Mouse (Mus musculus): Measurements from ENCODE around the gene Ccdc85a.
A peak's percentile ranks its signal among the peaks of the same experiment; 100 is the strongest.
"Not testable (repeated sequence)": the region's sequence is repeated elsewhere in the genome, so short reads cannot be mapped to it uniquely, and the experiment has no call there.

Gene Ccdc85a

DNA sequence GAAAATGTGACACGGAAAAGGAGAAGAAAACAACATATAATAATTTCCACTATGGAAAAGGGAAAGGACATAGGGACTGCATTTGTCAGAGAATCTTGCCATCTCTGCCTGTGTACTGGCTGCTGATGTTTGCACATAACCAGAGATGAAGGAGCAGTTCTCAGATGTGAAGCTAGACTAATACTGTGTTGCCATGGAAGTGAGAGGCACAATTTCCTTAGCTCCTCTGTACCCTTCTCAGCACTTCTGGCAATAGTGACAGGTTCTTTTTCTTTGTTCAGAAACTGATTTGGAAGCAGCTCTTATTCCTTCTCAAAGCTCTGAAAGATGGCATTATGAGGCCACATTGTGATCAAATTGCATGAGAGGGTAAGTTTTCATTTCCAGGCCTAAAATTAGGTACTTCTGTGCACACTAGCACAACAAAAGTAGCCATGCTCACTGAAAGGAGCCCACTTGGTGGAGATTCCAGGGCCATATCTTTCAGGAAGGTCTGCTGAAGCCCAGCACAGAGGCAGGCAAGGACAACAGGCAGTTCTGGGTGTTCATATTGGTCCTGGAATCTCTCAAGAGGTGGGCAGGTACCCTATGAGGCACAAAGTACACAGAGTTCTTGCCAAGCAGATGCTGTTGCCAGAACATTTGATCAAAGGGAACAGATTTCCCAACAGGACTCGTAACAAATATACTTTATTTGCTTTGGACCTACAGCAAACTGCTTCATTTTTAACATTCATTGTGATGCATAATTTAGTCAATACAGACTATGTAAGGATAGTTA lies 161.5 kb downstream of the Ccdc85a start:
- DNase-seq: no peak

DNA sequence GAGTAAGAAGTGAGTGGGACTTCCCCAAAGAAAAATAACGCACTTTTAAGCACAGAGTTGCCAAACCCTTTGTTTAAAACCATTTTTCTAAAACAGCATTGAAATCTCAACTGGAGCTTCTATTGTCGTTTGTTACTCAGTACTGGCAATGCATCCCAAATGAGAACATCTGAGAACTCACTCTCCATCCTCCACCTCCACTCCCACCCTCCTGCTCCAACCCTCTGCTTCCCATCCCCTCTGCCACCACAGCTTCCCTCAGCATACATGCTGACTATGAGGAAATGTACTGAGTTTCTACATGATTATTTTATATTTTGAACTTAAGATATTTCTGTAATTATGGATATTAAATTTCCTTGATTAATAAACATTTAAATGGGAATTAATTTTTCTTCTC lies 168.3 kb downstream of the Ccdc85a start:
- no peak for DNase-seq

DNA sequence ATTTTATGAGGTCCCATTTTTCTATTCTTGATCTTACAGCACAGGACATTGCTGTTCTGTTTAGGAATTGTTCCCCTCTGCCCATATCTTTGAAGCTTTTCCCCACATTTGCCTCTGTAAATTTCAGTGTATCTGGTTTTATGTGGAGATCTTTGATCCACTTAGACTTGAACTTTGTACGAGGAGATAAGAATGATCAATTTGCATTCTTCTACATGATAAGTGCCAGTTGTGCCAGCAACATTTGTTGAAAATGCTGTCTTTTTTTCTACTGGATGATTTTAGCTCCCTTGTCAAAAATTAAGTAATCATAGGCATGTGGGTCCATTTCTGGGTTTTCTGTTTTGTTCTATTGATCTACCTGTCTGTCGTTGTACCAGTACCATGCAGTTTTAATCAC lies 174.2 kb downstream of the Ccdc85a start:
- DNase-seq: not testable (repeated sequence)

DNA sequence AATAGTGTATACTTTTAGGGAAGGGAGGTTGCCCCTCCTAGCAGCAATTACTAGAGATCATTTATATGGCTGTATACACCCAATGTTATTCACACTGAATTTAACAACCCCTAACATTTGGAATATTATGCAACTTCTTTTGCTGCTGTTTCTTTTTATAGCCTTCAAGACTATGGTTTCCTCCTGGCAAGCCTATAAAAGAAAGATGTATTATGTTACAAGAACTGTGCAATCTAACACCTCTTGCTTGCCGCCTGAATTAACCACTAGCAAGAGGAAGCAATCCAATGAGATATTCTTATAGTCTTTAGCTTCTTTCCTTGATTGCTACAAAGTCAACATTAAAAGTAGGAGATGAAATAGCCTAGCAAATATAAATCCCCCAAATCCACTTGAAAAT lies 187.0 kb downstream of the Ccdc85a start:
- DNase-seq: no peak

DNA sequence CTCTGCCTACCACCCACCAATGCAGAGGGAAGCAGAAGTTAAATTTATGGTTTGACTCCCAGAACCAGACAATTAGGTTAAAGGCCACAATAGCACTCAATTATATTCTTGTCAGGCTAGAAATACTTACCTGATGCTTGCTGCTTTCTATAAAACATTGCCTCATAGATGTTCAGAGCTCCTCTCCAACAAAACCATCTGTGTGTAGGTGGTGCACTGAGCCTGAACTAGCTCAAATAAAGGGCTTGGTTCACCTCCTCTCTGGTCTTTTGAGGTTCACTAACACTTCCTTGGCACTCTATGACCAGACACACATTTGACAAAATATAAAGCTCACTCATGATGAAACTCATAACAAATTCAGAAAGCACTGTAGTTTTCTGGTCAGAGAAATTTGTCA lies 208.2 kb downstream of the Ccdc85a start:
- no peak for DNase-seq

DNA sequence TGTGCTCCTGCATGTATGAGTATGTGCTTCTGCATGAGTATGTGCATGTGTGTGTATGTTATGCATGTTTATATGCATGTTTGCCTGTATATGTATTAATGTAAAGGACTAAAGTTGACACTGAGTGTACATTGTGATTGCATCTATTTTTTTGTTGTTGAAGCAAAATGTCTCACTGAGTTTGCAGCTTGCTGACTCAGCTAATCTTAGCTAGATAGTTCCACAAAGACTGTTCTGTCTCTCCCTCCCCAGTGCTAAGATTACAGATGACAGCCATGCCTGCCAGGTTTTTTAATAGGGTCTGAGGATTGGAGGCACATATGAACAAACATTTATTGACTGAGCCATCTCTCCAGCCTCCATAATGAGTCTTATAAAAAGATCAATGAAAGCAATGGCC lies 209.5 kb downstream of the Ccdc85a start:
- DNase-seq: no peak

DNA sequence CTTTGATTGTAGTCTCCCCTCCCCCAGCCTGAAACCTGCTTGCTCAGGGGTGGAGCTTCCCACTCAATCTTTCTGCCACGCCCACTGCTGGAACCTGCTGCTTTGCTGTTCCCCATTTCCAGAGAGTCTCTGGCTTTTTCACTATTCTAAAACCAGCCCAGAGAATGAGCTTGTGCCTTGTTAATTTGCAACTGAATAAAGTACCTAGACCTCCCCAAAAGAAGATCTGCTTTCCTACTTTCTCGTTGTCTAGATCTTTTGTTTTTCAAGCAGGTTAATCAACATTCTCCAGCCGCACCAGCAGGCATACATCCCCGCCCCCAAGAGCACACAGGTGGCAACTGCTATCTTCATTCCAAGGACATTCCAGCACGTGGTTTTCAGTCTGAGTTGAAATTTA lies 212.7 kb downstream of the Ccdc85a start:
- DNase-seq: not testable (repeated sequence)

DNA sequence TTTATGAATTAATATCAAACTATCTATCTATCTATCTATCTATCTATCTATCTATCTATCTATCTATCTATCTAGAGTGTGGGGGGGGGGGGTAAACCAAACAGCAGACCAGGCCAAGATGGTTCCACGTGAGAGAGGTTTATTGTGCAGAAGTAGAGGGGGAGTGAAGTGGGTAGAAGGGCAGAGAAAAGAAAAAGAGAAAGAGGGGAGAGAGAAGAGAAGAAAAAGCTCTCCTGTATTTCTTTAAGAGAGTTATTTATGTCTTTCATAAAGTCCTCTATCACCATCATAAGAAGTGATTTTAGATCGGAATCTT lies 218.2 kb downstream of the Ccdc85a start:
- no peak for DNase-seq

DNA sequence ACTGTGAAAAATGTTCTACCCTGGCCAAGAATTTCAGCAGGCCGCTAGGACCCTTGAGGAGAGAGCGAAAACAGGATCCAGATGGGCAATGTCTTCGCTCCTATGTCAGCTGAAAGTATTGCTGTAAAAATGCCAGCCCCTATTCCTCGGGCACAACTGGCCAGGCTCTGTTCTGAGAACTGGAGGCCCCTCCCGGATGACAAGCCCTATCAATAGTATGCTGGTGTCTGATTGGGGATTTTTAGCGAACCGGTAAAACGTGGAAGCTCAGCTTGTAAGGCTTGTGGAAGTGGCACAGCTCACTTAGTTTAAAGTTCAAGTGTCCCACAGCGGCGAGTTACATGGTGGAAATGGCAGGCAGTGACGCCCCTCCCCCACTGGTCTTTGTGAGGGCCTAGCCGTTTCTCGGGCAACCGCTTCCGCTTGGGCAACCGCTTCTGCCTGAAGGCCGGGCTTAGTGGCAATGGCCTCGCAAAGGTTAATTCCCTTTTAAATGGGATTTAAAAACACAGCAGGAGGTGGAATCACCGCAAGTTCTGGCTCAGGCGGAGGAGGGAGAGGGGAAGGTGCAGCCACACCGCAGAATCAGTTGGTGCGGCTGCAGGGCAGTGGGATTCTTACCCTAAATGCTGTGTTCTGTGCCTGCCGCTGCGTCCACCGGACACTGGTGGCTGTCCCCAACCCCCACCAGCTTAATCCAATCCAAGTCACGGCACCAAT lies 218.8 kb downstream of the Ccdc85a start:
- peak; percentile 92 for DNase-seq

DNA sequence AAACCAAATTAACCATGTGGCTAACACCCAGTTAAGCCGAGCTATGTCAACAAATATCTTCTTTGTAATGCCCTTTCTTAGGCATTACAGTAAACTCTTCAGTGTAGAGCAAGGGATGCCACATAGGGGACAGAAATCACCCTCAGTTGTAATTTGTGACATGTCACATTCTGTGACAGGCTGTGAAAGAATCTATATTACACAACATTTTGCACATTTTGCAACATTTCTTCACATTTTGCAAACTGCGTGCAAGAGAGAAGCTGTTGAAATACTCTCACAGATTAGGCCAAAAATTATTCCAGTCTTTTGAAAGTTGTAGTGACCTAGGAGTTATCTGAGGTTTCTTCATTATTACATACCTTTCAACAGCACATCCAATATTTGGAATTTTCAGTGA lies 240.7 kb downstream of the Ccdc85a start:
- no peak for DNase-seq

DNA sequence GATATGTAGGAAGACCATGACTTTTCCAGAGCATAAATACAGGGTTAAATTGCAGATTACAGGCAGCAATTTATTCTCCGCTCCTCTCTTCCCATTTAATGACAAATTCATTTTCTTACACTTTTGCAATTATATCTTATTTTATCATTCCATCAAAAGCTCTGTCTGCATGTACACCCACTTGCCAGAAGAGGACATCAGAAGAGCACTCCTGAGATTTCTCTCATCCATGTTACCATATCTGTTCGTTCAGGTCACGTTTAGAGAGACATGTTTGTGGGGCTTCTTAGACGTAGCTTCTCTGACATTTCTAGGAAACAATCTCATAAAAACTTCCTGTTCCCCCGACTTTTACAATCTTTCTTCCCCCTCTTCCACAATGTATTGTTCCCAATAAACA lies 242.2 kb downstream of the Ccdc85a start:
- DNase-seq: no peak

DNA sequence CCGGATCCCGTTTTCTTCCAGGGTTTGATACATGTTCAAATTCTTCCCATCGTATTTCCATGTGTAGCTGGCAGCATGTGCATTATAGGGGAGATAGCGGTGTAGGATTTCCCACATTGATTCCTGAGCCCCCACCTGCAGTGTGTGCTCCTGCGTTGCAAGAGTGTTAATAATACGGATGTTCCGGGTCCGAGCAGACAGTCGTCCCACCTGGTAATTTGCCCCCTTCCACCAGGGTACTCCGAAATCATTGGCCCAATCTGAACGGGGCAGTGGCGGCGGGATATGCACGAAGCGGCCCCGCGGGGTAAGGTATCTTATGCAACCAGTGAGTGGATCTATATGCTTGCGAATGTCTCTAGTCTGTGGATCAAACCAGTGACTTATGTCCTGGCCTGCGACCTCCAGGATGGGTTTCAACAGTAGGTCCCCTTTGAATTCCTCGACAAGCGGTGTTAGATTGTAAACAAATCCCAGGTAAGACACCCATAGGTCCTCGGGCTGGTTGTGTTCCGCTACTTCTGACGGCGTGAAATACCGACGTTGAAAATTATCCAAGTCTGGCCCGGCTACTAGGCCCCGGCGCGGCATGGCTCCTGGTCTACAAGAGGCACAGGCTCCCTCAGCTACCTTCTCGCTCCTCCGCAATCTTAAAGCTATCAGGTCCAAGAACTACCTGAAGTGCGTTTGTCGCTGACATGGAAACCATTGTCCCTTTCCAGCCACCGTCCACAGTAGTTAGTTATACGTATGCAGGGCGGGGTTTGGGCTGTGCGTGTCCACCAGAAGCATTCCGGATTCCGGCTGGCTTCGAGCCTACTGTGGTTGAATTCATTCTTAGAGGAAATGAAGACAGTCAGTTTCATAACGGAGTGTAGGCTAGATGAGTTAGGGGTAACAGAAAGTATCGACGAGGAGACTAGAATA lies 244.6 kb downstream of the Ccdc85a start, which contains the start of gene Gm6685:
Gene Gm6685, minus strand, starts transcription at position 644 of the 927 bp plus-strand sequence.
- DNase-seq: not testable (repeated sequence)

All from kidney, postnatal 10 days (tissue).